ENCODE assay signal across 9 mouse cellular contexts in the genomic region with DNA sequence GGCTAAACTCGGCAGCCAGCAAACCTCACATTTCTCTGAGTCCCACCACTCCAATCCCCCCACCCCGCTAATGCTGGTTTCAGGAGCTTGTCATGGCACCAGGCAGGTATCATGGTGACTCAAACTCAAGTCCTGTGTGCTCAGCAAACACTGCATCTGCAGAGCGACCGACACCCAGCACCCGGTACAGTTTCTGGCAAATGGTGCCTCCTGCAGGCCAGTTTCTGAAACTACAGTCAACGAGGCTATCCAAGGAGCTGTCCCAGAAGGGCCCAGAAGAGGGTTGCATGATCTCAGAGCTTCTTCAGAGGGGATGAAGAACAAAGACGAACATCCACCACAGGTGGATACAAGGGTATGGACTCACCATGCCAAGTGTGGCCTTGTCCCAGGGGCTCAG. TPM values are rescaled to one million over a fixed set of nuclear protein-coding genes. Genes with fewer than 3 reads are reported as not detected.
DNase-seq lines count a peak whose midpoint lies in the region; ATAC-seq and TF ChIP-seq lines count a peak whose summit lies in the region.
"Had no signal": no experiment of that assay in that cellular context is flagged by ENCODE, and none has a peak within 500 bp of the region (broad histone marks: within the 10 kb centered on the region; RNA-seq: fewer than 3 reads in every experiment).

No protein-coding gene starts in this region.

- no peaks in the 10 kb centered on the region; the same call in 1 of the 2 replicates for H3K36me3 ChIP-seq in kidney, adult 2 months (ENCODE audit: control insufficient read depth, insufficient read depth, low read length)
- H3K36me3 ChIP-seq in kidney, embryonic 16.5 days (ENCODE audit: insufficient read depth, low read length): 0 out of 2 replicates have a peak, but pooled peaks cover 8% of the 10 kb centered on the region

- H3K9ac ChIP-seq in kidney, embryonic 16.5 days (replicated peaks; ENCODE audit: low read length): no peak overlapping the region
- H3K9ac ChIP-seq: limb, embryonic 12.5 days had no signal

- H3K9me3 ChIP-seq in kidney, embryonic 16.5 days (ENCODE audit: low read length): no peaks in the 10 kb centered on the region
- H3K9me3 ChIP-seq: limb, embryonic 12.5 days had no signal

- no peaks in the 10 kb centered on the region for H3K4me1 ChIP-seq in cerebellum, adult 2 months (ENCODE audit: control insufficient read depth, insufficient read depth, low read length)
- no peaks in the 10 kb centered on the region for H3K4me1 ChIP-seq in kidney, adult 2 months (ENCODE audit: control insufficient read depth, insufficient read depth, low read length)
- 0 out of 2 replicates have a peak, but pooled peaks cover 2% of the 10 kb centered on the region for H3K4me1 ChIP-seq in kidney, embryonic 16.5 days (ENCODE audit: insufficient read depth, low read length)

- no peak overlapping the region for H3K4me3 ChIP-seq in cerebellum, adult 2 months (replicated peaks; ENCODE audit: insufficient read depth, low read depth, low read length)
- no peak overlapping the region for H3K4me3 ChIP-seq in kidney, adult 2 months (ENCODE audit: insufficient read depth, low read depth, low read length)
- H3K4me3 ChIP-seq in kidney, embryonic 16.5 days (ENCODE audit: low read length): no peak overlapping the region
- H3K4me3 ChIP-seq: limb, embryonic 12.5 days had no signal

- 53% methylated on average over 7 of the region's 7 CpGs for WGBS in cerebellum, adult 2 months
- 61% methylated on average over 7 of the region's 7 CpGs for WGBS in kidney, adult 2 months
- WGBS in kidney, embryonic 16.5 days: 53% methylated on average over 7 of the region's 7 CpGs

- peak; percentile 53 for TF ChIP-seq CTCF in cerebellum, adult 2 months (IDR thresholded peaks at IDR 0.05; ENCODE audit: borderline replicate concordance, insufficient read depth, low read depth, low read length)
- TF ChIP-seq CTCF in kidney, adult 2 months (conservative IDR thresholded peaks at IDR 0.05; ENCODE audit: insufficient read depth, insufficient read length, low read depth, low read length): peak; percentile 64

- H3K4me2 ChIP-seq in kidney, embryonic 16.5 days (replicated peaks; ENCODE audit: low read depth, low read length): no peak overlapping the region
- H3K4me2 ChIP-seq: limb, embryonic 12.5 days had no signal

- ATAC-seq in kidney, embryonic 16.5 days (ENCODE audit: low FRiP score, low TSS enrichment): no peak

- no peak for DNase-seq in cerebellum, adult 2 months
- no peak for DNase-seq in cerebellum, adult 8-10 months
- DNase-seq in kidney, adult 2 months: peak; percentile 33
- DNase-seq in 3134 (ENCODE audit: extremely low read depth, insufficient read length, low spot score): peak; percentile 42
- peak; percentile 70 for DNase-seq in adrenal gland, postnatal 14 days
- peak; percentile 35 for DNase-seq in lung, postnatal 25 days (ENCODE audit: low spot score)
- no peak for DNase-seq in yolk sac, embryonic 10.5 days (ENCODE audit: low spot score)

- H3K27ac ChIP-seq in cerebellum, adult 2 months (ENCODE audit: insufficient read depth, low read length): no peak overlapping the region
- no peak overlapping the region for H3K27ac ChIP-seq in kidney, adult 2 months (ENCODE audit: insufficient read depth, low read depth, low read length)
- no peak overlapping the region for H3K27ac ChIP-seq in kidney, embryonic 16.5 days (ENCODE audit: low read length)
- H3K27ac ChIP-seq: limb, embryonic 12.5 days had no signal

- no peak for TF ChIP-seq POLR2A in cerebellum, adult 2 months (IDR thresholded peaks at IDR 0.05; ENCODE audit: borderline replicate concordance, insufficient read depth, low read length)
- no peak for TF ChIP-seq POLR2A in kidney, adult 2 months (IDR thresholded peaks at IDR 0.05; ENCODE audit: low read depth, low read length)

- H3K27me3 ChIP-seq in cerebellum, adult 2 months (ENCODE audit: control insufficient read depth, insufficient read depth, low read length): no peaks in the 10 kb centered on the region
- H3K27me3 ChIP-seq in kidney, adult 2 months (replicated peaks; ENCODE audit: control insufficient read depth, insufficient read depth, low read length): no peaks in the 10 kb centered on the region
- no peaks in the 10 kb centered on the region for H3K27me3 ChIP-seq in kidney, embryonic 16.5 days (ENCODE audit: insufficient read depth, low read length)
- H3K27me3 ChIP-seq: limb, embryonic 12.5 days had no signal

RNA-seq across cellular contexts. Expression of a gene that starts 4.6 kb away (rescaled TPM):
- polyA plus RNA-seq in cerebellum, adult 2 months (2012; rRNA removed): 8.1 and 8.3 TPM in 2 replicates
- 7.5 and 8.7 TPM in 2 replicates for polyA plus RNA-seq in kidney, adult 2 months (2012; rRNA removed)
- 5.0 and 5.3 TPM in 2 replicates for polyA plus RNA-seq in kidney, embryonic 16.5 days (2015; fragmentation: Nextera tagmentation; extraction: Ambion mirVana)
- 21.9 and 24.5 TPM in 2 replicates for total RNA-seq in adrenal gland, postnatal 14 days (2021)

RNA-seq across cellular contexts. Expression of a gene that starts 52.2 kb away (rescaled TPM):
- polyA plus RNA-seq in cerebellum, adult 2 months (2012; rRNA removed): 36.2 and 38.0 TPM in 2 replicates
- polyA plus RNA-seq in kidney, adult 2 months (2012; rRNA removed): 9.0 and 14.1 TPM in 2 replicates
- 47.1 and 52.0 TPM in 2 replicates for polyA plus RNA-seq in kidney, embryonic 16.5 days (2015; fragmentation: Nextera tagmentation; extraction: Ambion mirVana)
- total RNA-seq in adrenal gland, postnatal 14 days (2021): 31.8 and 36.4 TPM in 2 replicates

Comparison
In these comparisons a context has a peak if more than half of its experiments do, and no peak if none do; other contexts are left out.
1. DNase-seq: peak in kidney, adult 2 months (single experiment), 3134 (single experiment), adrenal gland, postnatal 14 days (single experiment) and lung, postnatal 25 days (single experiment); none in cerebellum, adult 2 months (0 of 2), cerebellum, adult 8-10 months (single experiment) and yolk sac, embryonic 10.5 days (single experiment).